Mouse (Mus musculus) neutrophil, adult 5-6 weeks (primary cell): Measurements from ENCODE around the gene Lonp2. TPM values are rescaled to one million over a fixed set of nuclear protein-coding genes. Genes with fewer than 3 reads are reported as not detected.
A peak's percentile ranks its signal among the peaks of the same experiment; 100 is the strongest.

Experiments
- ATAC-seq: fragments of 151-379, 151-347 bp; 2 replicates; pipeline ENCODE4 v1.8.0; 2017; ENCODE audit warnings: mild to moderate bottlenecking, moderate TSS enrichment; ENCODE audit not compliant: insufficient number of reproducible peaks, poor library complexity, low FRiP score, severe bottlenecking; ENCODE audit errors: extremely low read depth
- total RNA-seq: library from RNA; stranded (forward); fragments of 200-1000 nt; gene quantifications from 2 replicates; pipeline ENCODE4 v1.2.3, GENCODE M21; 2017

Lonp2 gene
- total RNA-seq, 1 experiment from 2014 or later, result 75.7 TPM

DNA sequence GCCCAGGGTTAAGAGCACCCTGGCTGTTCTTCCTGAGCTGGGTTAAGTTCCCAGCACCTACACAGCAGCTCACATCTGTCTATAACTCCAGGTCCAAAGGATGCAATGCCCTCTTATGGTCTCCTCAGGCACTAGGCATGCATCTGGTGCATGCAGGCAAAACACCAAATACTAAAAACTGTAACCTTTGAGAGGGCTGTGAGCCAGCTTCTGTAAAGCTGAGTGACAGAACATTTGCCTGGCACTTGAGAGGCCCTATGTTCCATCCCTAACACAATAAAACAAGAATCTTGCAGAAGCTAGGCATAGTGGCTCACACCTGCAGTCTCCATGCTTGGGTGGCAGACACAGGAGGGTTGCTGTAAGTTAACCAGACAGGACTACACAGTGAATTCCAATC, 117.8 kb downstream of the Lonp2 start:
- ATAC-seq, result no peak

DNA sequence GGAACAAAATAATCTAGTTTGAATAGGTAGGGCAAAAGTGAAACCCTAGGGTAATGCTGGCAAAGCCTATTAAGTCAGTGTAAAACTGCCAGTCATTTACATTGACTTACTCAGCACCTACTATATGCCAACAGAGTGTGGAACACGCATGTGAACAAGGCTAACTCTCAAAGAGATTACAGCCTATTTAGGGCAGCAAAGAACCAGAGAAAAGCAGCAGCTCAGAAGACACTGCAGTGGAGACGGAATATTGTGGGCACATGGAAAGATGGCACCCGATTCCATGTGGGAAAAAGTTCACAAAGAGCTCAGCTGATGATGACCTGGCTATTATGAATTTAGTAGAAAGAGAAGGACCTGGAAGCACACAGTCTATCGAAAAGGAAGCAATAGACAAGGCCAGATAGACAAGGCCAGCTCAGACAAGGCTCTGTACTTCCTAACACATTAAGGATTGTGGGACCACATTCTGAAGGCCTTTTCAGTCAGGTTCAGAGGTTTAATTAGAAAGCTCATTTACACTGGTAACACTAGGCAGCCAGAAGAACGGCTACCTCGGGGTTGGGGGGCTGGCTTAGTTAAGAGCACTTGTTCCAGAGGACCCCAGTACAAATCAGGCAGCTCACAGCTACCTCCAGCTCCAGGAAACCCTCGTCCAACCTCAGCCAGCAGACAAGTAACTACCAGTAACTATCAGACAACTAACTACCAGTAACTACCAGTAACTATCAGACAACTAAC, 118.9 kb downstream of the Lonp2 start:
- ATAC-seq, result no peak

DNA sequence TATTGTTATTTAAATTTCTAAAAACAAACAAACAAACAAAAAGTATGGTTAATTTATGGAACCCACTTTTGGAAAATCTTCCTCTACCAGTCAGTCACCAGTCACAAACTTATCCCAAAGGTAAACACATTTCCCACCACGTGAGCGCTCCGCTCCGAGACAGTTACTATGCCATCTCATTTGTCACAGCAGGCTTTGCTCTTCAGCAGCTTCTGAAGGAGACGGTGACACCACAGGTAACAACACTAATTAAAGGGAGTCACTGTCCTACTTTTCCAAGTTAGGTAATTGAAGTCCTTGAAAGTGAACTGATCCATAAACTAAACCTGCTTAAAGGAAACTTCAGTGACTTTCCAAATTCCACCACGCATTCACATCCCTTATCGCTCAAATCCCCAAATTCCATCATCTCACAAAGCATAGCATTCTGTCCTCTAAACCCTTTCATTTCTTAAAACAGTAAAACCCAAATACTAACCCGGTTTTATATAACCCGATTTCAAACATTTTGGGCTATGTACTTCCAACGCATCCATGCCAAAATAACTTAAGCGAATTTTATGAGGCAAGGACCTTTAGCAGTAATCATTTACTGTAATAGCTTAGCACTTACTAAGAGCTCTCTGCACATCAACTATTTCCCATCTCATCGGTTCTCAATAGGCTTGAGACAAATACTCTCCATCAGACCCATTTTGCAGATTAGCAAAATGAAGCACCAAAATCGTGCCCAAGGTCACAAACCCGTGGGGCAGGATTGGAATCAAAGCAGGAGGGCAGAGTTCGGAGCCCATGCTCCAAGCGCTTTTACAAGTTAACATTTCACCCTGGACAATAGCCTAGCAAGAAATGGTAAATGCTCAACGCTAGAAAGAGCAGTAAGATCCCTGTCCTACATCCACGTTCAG, 120.7 kb downstream of the Lonp2 start:
- no peak for ATAC-seq

DNA sequence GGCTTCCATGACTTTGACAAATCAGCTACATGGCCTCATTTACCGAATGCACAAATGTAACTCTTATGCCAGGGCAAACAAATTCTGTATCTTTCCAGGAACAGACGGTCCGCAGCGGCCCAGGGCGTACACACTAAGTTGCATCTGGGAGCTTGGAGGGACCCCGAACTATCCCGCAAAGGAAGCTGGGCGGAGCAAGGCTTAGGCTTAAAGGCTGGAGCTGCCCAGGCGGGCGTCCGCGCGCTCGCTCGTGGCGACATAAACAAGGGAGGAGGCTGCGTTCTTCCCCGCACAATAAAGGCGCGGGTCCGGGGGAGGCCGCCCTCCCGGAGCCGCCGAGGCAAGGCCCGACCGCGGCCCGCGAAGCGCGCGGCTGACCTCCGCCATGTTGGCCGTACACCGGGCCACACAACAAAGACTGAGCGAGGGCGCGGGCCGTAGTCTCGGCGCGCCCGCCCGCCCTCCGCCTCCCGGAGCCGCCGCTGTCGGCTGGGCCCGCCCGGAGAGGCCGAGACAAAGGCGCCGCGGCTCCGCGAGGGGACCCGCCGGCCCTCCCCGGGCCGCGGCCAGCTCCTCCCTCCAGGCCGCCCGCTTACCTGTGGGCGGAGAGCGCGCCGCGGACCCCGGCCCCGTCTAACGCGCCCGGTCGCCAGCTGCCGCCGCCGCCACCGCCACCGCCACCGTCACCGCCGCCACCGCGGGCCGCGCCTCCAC, 121.5 kb downstream of the Lonp2 start, which contains the start of the genes Gm10638 and Siah1a:
Gm10638 (plus strand) TSS at position 479 of the 714 bp plus-strand sequence.
Siah1a (minus strand) TSS at position 714 of the 714 bp plus-strand sequence.
- ATAC-seq, result 0 out of 2 replicates have a peak, but pooled peaks have one; percentile 5

DNA sequence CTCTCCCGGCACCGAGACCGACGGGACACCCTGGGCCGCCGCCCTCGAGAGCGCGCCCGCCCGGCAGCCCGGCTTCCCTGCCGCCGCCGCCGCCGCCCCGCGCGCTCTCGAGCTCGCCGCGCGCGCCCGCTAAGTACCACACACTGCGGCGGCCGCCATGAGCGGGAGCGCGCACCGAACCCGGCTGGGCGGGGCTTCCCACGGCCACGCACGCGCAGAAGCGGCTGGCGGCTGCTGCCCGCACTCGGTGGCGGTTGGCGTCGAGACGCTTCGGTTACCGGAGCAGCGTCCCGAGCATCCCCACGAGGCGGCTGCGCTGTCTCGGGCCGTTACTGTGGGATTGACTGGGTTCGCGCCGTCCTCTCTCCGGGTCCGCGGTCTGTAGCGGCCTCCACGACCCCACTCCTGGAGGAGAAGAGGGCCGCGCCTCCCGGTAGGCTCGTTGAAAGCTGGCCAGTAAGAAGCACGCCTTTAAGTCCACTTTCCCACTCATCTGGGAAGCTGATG, 122.1 kb downstream of the Lonp2 start:
- ATAC-seq, result peak; percentile 83

DNA sequence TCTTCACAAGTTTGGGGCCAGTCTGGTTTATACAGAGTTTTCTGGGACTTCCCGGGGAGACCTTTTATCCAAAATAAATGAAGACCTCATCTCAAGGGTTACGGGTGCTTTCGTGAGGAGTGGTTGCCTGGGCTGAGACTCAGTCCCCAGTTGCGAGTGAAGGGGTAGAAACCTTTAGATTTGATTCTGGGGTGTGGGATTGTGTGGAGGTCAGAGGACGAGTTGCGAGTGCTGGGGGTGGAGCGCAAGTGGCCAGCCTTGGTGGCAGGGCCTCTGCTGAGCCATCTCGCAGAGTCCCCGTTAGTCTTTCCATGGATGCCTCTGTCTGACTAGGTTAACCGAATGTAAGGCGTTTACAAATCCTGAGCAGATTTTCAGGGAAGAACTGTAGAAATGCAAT, 122.7 kb downstream of the Lonp2 start:
- ATAC-seq, result no peak

DNA sequence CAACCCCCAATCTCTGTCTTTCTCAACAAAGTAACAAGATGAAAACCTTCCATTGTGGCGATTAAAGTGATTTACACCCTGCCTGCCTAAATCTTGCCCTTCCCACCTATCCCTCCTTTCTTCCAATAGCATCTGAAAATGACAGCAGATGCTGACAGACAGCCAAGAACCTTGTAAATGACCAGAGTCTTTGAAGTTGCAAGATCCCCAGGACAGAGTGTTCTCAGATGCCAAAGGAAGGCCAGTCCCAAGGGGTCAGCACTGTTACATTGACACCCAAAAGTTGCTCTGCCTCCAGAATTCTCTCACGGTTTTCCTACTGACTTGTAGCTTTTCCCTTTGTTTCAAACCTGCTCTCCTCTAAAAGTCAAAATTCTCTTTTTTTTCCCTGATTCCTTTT, 126.0 kb downstream of the Lonp2 start:
- ATAC-seq, result no peak

DNA sequence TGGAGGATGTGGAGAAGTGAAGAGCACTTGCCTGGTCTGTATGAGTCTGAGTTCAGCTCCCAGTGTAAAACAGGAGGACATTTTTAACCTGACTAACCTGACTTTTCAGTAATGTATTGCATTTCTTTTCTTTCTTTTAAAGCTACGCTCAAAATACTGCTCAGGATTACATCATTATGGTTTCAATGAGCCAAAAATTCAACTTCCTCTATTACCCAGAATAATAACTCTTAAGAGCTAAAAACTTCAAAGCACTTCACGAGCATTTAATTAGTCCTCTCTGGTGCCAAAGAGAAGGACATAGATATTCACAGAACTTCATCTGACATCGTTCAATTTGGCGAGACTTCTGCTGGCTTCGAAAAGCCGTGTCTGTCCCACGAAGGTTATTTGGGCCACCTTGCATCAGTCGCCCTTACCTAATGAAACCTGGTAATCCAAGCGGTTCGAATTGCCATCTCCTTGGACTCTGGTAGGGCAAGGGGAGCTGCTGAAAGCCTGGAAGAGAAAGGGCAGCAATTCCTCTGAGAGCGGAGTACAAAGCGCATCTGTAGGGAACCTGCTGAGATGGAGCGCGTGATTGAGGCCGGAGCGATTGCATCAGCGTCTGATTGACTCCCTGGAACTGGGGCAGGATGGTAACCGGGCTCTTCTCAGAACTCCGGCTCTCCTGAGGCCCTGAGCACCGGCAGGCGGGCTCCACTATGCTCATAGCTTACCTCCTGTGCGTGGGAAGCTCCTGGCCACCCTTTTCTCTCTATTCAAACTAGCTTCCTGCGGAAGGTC, 133.3 kb downstream of the Lonp2 start:
- ATAC-seq, result no peak

DNA sequence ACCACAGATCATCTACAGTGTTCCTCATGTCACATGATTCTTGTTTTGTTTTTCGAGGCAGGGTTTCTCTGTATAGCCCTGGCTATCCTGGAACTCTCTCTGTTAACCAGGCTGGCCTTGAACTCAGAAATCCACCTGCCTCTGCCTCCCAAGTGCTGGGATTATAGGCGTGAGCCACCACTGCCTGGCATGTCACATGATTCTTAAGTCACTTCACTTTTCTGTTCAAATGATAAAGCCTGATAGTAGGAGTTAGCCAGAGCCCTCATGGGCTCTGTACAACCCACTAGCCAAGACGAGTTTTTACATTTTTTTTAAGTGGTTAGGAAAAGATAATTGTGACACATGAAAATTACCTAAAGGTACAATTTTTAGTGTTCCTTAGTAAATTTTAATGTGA, 134.8 kb downstream of the Lonp2 start:
- no peak for ATAC-seq

DNA sequence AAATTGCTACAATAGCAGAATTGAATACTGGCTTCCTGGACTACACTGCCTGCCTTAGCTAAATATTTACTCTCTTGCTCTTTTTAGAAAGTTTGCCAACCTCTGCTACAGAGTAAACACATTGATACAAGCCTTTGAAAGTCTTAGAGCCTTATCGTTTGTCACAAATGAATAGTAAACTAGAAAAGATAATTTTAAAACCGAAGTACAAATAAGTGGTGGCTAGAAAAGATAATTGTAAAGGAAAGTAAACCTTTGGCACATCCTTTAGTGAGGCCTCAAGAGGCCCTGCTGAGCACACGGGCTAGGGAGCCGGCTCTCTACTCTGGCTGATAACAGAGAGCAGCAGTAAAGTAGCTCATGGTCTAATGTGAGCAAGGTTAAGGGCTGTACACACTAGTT, 135.2 kb downstream of the Lonp2 start:
- ATAC-seq, result no peak

DNA sequence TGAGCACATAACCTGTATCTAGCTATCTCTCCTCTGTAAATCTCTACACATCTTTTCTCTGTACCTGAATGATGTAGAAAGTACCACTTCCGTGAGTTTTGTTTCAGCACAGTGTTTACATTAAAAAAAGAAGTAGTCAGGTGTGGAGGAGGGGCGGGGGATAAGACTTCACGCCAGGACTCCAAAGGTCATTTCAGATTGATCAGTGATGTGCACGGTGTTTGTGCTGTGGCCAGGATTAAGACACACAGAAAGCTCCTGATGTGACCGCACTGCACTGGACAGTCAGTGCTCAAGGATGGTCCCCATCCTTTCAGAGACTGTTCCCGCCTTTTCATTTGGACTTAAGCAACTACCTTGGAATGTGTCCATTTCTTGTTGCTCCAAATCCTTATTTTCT, 136.9 kb downstream of the Lonp2 start:
- no peak for ATAC-seq

DNA sequence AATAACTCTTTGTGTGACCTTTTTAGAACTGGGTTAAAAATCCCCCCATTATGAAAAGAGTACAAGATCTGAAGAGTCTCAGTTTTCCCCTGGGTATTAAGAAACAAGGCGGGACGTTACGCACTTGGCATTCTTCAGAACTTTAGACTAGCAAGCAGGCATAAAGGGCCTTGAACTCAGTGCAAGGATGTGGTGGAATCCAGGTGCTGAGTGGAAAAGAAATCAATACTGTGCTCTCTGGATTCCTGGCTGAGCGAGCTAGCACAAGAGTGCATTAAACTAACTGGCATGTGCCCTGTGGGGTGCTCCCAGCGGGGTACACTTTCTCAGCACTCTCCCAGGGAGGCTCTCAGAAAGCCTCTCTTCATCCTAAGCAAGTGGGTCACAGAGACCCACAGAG, 139.0 kb downstream of the Lonp2 start:
- no peak for ATAC-seq

DNA sequence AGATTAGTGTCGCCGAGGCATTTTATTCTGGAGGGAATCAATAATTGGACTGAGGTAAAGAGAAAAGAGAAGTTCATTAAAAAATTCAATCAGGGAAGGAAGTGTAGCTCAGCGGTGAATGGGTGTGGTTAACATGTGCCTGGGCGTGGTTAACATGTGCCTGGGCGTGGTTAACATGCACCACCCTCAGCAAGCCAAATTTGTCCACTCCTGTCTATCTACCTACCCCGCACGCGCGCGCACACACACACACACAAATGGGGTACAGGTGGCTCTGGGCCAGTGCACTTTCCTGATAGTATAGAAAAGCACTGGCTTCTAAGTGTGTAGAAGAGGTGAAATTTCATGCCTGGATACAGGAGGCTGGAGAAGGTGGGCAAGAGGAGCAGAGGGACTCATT, 141.3 kb downstream of the Lonp2 start:
- ATAC-seq, result no peak

DNA sequence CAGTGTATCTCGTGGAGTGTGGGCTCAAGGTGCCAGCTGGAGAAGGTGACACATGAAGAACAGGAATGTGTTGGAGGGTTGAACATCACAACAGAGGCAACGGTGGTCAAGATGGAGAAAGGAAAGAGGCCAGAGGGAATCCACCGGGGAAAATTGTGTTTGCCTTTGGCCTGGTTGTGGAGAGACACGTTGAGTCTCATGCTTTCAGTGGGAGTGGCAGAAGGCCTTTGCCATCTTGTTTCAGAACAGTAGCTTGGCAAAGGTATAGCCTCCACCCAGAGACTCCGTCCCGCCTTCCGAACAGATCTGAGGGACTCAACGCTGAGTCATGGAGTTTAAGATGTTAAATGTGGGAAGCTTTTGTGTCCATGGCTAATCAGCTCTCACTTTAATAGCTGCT, 141.8 kb downstream of the Lonp2 start:
- ATAC-seq, result no peak

DNA sequence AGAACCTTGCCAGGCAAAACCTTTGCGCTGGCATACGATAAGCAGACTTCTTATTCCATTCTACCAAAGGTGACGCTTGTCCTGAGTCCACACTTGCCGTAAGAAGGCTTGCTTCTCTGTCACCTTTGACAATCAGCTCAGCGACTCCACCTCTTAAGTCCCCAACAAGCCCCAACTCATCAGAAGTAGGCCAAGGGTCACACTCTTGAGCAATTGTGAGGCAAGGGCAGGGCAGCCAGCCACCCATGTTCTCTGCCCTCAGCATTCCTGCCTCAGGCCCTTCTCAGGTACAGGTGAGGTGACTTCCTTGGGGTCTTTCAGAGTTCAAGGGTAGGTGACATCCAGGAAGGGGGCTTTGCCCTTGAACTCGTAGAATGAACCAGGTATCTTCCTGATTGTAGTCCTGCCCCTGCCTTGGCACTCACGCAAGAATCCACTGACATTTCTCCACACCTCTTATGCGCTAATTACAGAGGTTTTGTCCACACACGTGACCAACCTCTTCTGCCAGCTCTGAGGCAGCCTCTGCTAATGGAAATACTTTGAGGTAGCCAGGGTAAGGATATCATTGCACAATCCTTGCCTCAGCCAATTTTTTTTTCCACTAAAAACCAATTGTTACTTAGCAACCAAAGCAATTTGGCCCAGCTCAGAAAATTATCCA, 142.8 kb downstream of the Lonp2 start:
- ATAC-seq, result no peak

DNA sequence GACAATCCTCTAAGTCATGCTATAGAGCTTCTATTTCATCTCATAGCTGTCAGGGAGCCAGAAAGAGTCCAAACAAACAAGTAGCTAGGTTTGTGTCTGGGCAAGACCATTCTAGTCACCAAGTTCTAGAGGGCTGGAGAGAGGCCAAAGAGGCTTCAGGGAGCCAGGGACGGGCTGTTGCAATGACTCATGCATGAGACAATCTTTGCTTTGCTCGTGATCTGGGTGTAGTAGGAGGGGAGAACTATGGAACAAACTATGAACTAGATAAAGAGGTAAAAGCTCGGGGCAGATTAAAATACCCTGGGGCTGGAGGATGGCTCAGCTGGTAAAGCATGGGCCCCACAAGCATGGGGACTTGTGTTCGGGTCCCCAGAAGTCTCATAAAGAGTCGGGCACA, 144.7 kb downstream of the Lonp2 start:
- no peak for ATAC-seq

DNA sequence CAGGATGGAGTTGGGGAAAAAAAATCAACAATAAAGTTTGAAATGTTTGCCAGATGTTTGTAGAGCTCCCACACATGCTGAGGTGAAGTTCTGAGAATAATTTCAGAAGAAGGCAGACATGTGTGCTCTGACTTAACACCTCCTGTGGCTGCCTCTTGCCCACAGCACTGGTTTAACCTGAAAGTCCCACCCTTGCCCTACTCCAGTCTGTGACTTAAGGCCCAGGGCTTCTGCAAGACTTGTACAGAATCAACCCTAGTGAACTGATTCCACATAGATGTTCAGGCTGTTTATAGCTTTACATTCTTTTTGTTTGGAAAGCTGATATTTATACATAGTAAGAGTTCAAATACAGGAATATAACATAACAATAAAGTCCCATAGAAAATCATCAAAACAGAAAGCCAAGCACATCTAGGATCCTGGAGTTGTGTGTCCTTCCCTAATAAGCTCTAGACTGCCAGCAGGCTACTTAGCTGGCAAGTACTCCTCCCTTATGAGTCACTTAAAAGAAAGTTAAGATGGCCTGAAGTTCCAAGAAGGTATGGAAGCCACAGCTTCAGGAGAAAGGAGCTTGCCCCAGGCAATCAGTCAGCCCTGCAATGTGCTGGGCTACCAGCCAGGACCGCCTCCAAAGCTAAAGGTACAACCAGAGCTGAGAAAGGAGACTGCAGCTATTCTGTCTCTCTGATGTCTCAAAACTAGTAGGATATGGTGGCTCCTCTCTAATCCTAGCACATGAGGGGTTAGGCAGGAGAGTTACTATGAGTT, 146.3 kb downstream of the Lonp2 start:
- no peak for ATAC-seq
